Mouse (Mus musculus): ENCODE measurements at regions not wholly inside any gene's neighbourhood (a gene's known extent, or its start where the extent isn't known, plus 50 kb on each side); places are given as distances from the start of the nearest gene placed in this dataset.

DNA sequence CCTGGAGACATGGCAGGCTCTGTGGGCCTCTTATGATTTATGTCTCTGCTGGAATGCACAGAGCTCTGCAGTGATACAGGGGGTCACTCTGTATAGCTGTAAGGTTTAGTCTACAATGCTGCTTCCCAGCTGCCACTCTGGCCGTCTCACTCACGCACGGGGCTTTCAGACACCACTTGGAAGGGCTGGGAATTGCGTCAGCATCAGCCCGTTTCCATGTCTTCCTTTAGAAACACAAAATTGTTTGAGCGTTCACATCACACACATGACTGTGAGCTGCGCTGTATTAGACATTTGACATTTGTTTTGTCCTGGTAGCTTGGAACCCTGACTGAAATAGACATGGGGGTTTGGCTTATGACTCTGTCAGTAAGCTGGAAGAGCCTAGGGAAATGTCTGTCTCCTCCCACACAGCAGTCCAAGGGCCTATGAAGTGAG lies 90.5 kb upstream of the Rbms3 start:
- TF ChIP-seq POLR2A (IDR thresholded peaks at IDR 0.05; ENCODE audit: control insufficient read depth, low read depth, low read length) (no peak), CTCF (IDR thresholded peaks at IDR 0.05; ENCODE audit: control insufficient read depth, insufficient read depth, insufficient replicate concordance, low read depth, low read length) (no peak)
